Mouse (Mus musculus) testis, postnatal 10 days (tissue): Measurements from ENCODE around the gene Styk1.
"Not testable (repeated sequence)": the region's sequence is repeated elsewhere in the genome, so short reads cannot be mapped to it uniquely, and the experiment has no call there.

ENCODE experiments used
- DNase-seq: peaks from one replicate; pipeline ENCODE4 v3.0.0; 2021; ENCODE audit warnings: low spot score

Styk1 gene

DNA sequence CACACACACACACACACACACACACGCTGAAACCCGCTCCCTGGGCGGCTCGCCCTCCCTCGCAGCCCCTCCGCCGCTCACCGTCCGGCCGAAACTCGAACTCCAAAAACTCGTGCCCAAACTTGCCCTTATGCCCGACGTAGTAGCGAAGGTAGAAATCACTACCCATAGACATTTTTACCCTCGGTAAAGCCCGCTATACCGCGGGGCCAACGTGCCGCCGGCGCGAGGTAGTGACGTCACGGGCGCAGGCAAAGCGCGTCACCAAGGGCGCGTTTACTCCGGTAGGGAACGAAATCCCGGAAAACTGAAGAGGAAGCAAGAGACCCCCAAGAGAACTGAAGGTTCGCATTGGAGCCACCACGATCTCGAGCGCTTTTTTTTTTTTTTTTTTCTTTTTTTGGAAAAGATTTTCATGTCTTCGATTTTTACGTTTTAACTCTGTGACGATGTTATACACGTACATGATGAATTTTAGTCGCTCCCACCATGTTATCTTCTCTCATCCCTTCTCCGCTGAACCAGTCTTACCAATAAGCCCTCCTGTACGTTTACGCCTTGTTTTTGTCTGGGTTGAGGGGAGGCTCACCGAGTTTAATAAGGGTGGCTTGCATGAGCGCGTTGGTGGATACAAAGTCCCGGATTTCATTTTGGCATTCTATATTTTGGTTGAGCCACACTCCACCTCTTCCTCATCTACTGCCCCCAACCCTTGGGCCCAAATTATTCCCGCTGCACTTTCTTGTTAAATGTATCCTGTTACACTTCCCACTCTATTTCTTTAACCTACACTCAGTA lies 60.2 kb downstream of the Styk1 start, which contains the start of gene Magohb:
Gene Magohb, minus strand, starts transcription at position 254 of the 798 bp plus-strand sequence.
- DNase-seq, result peak; percentile 96

DNA sequence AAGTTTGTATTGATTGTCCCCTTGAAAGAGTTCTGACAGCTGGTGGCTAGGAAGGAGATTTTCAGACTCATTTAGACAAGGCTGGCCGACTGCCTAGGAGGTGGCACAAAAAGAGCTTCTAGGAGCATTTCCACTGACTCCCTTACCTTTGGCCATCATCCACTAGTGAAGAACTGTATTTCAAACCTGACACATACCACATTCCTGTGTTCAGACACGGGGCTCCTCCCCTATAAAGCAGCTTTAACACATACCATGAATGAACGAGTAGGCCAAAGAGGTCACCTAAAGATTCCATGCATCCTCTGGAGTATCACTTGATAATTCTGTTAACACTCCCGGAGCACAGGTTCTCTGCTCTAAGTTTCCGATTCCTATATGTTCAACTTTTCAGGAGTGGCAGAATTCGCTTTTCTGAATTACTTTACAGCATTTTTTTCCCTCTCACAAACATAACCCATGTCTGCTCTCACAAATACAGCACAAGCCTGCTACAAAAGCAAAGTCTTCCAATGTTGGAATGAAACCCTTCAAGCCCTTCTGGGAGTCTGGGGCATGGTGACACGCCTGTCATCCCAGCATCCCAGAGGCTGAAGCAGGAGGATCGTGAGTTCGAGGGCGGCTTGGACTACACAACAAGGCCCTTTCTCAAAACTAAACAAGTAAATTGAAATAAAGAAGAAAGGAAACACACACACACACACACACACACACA lies 61.0 kb downstream of the Styk1 start:
- DNase-seq, result no peak

DNA sequence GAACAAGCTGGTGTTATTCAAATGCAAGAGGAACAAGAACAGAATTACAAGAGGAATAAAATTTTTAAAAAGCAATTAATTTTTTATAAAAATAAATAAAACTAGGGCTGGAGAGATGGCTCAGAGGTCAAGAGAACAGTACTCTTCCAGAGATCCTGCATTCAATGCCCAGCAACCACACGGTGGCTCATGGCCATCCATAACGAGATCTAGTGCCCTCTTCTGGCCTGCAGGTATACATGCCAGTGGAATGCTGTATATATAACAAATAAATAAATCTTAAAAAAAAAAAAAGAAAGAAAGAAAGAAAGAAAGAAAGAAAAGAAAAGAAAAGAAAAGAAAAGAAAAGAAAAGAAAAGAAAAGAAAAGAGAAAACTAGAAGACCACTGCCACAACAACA lies 63.0 kb downstream of the Styk1 start:
- DNase-seq, result no peak

DNA sequence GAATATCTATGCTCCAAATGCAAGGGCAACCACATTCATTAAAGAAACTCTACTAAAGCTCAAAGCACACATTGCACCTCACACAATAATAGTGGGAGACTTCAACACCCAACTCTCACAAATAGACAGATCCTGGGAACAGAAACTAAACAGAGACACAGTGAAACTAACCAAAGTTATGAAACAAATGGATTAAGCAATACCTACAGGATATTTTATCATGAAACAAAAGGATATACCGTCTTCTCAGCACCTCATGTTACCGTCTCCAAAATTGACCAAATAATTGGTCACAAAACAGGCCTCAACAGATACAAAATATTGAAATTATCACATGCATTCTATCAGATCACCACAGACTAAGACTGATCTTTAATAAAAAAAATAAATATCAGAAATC lies 75.2 kb downstream of the Styk1 start:
- not testable (repeated sequence) for DNase-seq

DNA sequence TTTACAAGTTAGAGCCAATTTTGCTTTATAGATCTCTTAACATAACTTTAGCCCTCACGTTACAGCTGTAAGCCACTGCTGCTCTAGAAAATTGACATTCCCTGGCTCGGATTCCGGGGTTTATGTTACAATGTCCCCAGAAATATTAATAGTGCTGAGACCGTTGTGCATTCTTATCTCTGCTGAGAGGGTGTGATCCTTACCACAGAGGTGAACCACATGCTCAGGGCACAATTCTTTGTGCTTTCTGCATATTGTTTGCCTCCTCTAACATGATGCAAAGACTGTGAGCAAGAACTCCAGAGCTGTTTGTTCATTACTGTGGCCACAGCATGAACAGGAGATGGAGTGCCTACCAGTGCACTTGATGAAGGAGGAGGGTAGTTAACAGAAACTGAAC lies 76.7 kb downstream of the Styk1 start:
- no peak for DNase-seq

DNA sequence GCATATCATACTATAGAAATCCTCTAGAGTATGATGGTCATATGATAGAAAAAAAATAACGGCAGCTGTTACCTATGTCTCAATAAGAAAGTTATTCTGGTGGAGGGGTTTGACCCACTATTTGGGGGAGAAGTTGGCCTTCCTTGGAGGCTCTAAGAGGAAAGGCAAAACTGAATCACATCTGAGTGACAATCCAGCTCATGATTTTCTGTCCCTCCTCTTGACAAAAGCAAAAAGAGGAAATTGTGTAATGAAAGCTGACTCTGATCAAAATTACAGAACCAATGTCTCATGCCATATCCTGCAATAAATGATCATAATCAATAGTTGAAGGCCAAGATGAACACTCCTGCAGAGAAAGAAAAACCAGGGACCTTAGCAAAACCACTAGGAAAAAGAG lies 81.1 kb downstream of the Styk1 start:
- DNase-seq, result no peak

DNA sequence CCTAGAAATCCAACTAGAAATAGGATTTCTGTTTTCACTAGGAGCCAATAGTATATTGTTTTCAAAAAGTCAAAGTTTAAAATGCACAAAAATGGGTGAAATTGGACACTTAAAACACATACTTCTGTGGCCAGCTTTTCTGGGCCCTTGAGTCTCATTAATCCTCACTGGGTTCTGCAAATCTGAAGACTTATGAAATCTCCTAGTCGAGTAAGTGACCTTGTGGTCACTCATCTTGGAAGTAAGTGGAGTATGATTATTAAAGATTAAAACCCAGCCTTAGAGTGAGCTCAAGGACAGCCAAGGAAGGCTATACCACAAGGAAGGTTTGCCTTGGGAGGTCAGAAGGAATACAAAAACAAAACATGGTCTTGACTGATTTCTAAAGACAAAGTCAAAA lies 83.1 kb downstream of the Styk1 start:
- no peak for DNase-seq

DNA sequence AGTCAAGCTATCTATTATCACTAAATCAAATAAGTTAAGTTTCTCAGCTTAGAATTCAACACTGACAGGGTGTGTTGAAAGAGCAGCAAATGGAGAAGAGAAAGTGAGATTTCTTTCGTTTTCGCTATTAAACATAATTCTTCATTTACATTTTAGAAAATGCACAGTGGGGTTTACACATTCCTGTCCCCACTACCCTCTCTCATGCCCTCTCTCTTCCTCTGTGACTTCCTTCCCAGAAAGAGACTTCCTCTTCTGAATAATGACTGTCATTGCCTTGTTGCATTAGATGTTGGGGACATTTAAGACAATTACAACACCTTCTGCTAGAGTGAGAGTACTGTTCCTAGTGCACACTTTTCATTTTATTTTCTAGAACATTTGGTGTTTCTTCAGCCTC lies 83.8 kb downstream of the Styk1 start:
- DNase-seq, result no peak

DNA sequence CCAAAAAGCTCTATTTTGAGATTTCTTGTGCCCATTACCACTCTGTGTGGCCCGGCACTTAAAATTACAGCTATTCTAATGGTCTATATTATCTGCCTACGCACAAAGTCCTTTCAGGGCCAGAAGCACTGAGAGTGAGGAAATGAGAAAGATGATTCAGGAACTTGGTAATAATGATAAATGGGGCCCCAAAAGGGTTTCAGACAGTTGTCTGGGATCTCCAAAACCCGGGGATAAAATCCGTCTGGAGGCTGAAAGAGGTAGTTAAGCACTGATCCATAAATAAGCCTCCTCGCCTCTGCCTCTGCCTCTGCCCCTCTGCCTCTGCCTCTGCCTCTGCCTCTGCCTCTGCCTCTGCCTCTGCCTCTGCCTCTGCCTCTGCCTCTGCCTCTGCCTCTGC lies 89.2 kb downstream of the Styk1 start:
- no peak for DNase-seq

DNA sequence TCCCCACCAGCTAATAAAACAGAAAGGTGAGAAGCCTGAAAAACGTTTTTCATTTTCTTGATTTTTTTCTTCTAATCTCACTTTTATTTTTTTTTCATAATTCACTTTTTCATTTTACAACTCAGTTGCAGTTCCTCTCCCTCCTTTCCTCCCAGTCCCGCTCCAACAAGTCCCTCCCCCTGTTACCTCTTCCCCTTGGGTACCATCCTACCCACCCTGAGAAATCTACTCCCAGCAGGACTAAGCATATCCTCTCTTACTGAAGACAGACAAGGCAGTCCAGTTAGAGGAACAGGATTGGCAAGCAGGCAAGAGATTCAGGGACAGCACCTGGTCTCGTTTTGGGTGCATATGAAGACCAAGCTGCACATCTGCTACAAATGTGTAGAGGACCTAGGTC lies 90.6 kb downstream of the Styk1 start:
- no peak for DNase-seq

DNA sequence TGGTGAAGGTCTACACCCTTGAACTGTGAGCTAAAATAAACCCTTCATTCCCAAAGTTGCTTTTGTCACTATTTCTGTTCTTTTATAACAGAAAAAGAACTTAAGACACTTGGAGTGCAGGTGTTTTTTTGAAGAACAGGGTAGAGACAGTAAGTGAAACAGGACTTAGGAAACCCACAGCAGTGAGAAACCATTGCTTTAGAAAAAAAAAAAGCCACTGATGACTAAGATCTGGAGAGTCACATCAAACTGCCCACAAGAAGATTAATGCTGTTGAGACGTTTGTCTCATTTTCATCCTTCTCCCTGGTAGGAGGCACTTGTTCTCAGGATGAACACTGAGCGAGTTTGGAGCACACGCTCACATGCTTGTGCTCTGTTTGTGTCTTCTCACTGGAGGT lies 91.4 kb downstream of the Styk1 start:
- DNase-seq, result no peak
